8 mouse cellular contexts compared by ENCODE assay signal in genomic region chr4:148902919-148903727, GRCm38 (mm10).
DNase-seq lines count a peak whose midpoint lies in the region; ATAC-seq and TF ChIP-seq lines count a peak whose summit lies in the region.
"Had no signal": no experiment of that assay in that cellular context is flagged by ENCODE, and none has a peak within 500 bp of the region (broad histone marks: within the 10 kb centered on the region; RNA-seq: fewer than 3 reads in every experiment).

No protein-coding gene starts in this region.

- peak; percentile 90 for DNase-seq in B cell, adult 2 months
- DNase-seq in CH12.LX (ENCODE audit: extremely low read depth) = peak; percentile 65
- DNase-seq in lung, postnatal 0 days (ENCODE audit: low spot score) = peak; percentile 80
- DNase-seq in spleen, postnatal 10 days (ENCODE audit: low spot score in 2 of 2) = peak; percentile 28 to 76
- DNase-seq in right cerebral cortex, postnatal 14 days = no peak

- H3K4me3 ChIP-seq in CH12.LX (replicated peaks in 1 of 3; ENCODE audit: low read depth in 2 of 3, low read length in 2 of 3, poor library complexity in 1 of 3) = no peak overlapping the region
- no peak overlapping the region for H3K4me3 ChIP-seq in embryonic fibroblast, embryonic 13.5 days (ENCODE audit: insufficient read depth, low read length)
- no peak overlapping the region for H3K4me3 ChIP-seq in hindbrain, embryonic 15.5 days
- peak overlapping the region; percentile 66; the same call in 1 of the 2 replicates for H3K4me3 ChIP-seq in lung, postnatal 0 days (ENCODE audit: low read depth, low read length)

- TF ChIP-seq CTCF in CH12.LX (conservative IDR thresholded peaks at IDR 0.05 in 1 of 2, IDR thresholded peaks at IDR 0.05 in 1 of 2; ENCODE audit: low read depth in 2 of 2, low read length in 2 of 2) = peak; percentile 65 to 67
- TF ChIP-seq CTCF in embryonic fibroblast, embryonic 13.5 days (IDR thresholded peaks at IDR 0.05; ENCODE audit: borderline replicate concordance, insufficient read depth, low read length) = 0 out of 2 replicates have a peak, but pooled peaks have one; percentile 6
- peak; percentile 73 for TF ChIP-seq CTCF in lung, postnatal 0 days (IDR thresholded peaks at IDR 0.05)

- TF ChIP-seq EP300 in CH12.LX (IDR thresholded peaks at IDR 0.05; ENCODE audit: low read length) = no peak
- no peak for TF ChIP-seq EP300 in lung, postnatal 0 days (IDR thresholded peaks at IDR 0.05)

- no peak overlapping the region for H3K9ac ChIP-seq in CH12.LX (ENCODE audit: insufficient read depth, low read depth)
- no peak overlapping the region for H3K9ac ChIP-seq in hindbrain, embryonic 15.5 days
- H3K9ac ChIP-seq in lung, postnatal 0 days (replicated peaks; ENCODE audit: low read depth) = no peak overlapping the region
- H3K9ac ChIP-seq: limb, embryonic 15.5 days had no signal

- H3K36me3 ChIP-seq in CH12.LX (replicated peaks in 1 of 2; ENCODE audit: control insufficient read depth in 1 of 2, insufficient read depth in 1 of 2, low read length in 1 of 2) = no peaks in the 10 kb centered on the region
- H3K36me3 ChIP-seq in hindbrain, embryonic 15.5 days = no peaks in the 10 kb centered on the region
- no peaks in the 10 kb centered on the region for H3K36me3 ChIP-seq in lung, postnatal 0 days (ENCODE audit: insufficient read depth, low read length)
- H3K36me3 ChIP-seq: limb, embryonic 15.5 days had no signal

- no peak overlapping the region for H3K27ac ChIP-seq in CH12.LX (ENCODE audit: insufficient read depth, low read depth)
- H3K27ac ChIP-seq in embryonic fibroblast, embryonic 13.5 days (ENCODE audit: insufficient read depth, low read length) = no peak overlapping the region
- H3K27ac ChIP-seq in hindbrain, embryonic 15.5 days (replicated peaks) = no peak overlapping the region
- no peak overlapping the region for H3K27ac ChIP-seq in lung, postnatal 0 days (ENCODE audit: low read length)
- H3K27ac ChIP-seq: limb, embryonic 15.5 days had no signal

- in situ Hi-C loops in CH12.LX (cut with MboI; ENCODE audit: low pct_ligation_motif_present, low pct_unique_long_range_greater_than_20kb, low sequenced_read_pairs) = no loop called here

- ATAC-seq in hindbrain, embryonic 15.5 days (ENCODE audit: low FRiP score, low read depth) = no peak
- ATAC-seq in lung, postnatal 0 days = peak; percentile 48

- no peak for TF ChIP-seq POLR2A in CH12.LX (IDR thresholded peaks at IDR 0.05; ENCODE audit: low read depth, low read length)
- no peak for TF ChIP-seq POLR2A in embryonic fibroblast, embryonic 13.5 days (IDR thresholded peaks at IDR 0.05; ENCODE audit: low read depth, low read length)

- peak overlapping the region; percentile 25; the same call in 1 of the 2 replicates for H3K4me2 ChIP-seq in CH12.LX (ENCODE audit: insufficient read depth, low read depth, poor library complexity, severe bottlenecking)
- 0 out of 2 replicates have a peak overlapping the region, but pooled peaks have one; percentile 100 for H3K4me2 ChIP-seq in hindbrain, embryonic 15.5 days
- peak overlapping the region; percentile 88 for H3K4me2 ChIP-seq in lung, postnatal 0 days (replicated peaks; ENCODE audit: low read depth, low read length)
- H3K4me2 ChIP-seq: limb, embryonic 15.5 days had no signal

- dilution Hi-C loops in CH12.LX (cut with MboI; ENCODE audit: extremely low pct_ligation_motif_present, extremely low pct_unique_long_range_greater_than_20kb, low sequenced_read_pairs) = no loop called here

- H3K27me3 ChIP-seq in CH12.LX (replicated peaks) = peaks cover 89% of the 10 kb centered on the region
- H3K27me3 ChIP-seq in hindbrain, embryonic 15.5 days = peaks cover 60% of the 10 kb centered on the region
- H3K27me3 ChIP-seq in lung, postnatal 0 days (replicated peaks; ENCODE audit: insufficient read depth, low read length) = no peaks in the 10 kb centered on the region

- H3K79me2 ChIP-seq in CH12.LX (replicated peaks; ENCODE audit: control insufficient read depth, extremely low read depth, insufficient read depth, poor library complexity, severe bottlenecking) = no peaks in the 10 kb centered on the region

- H3K4me1 ChIP-seq in CH12.LX (ENCODE audit: control insufficient read depth in 1 of 2, insufficient read depth in 2 of 2) = peaks cover 6 to 16% of the 10 kb centered on the region in 2 experiments
- no peaks in the 10 kb centered on the region for H3K4me1 ChIP-seq in embryonic fibroblast, embryonic 13.5 days (ENCODE audit: control insufficient read depth, insufficient read depth, low read length)
- peaks cover 29% of the 10 kb centered on the region for H3K4me1 ChIP-seq in hindbrain, embryonic 15.5 days (replicated peaks)
- peaks cover 12% of the 10 kb centered on the region; the same call in 1 of the 2 replicates for H3K4me1 ChIP-seq in lung, postnatal 0 days (ENCODE audit: insufficient read depth, low read depth, low read length)

- TF ChIP-seq RAD21 in CH12.LX (IDR thresholded peaks at IDR 0.05; ENCODE audit: low read depth, low read length) = peak; percentile 46

- 28% methylated on average over 8 of the region's 8 CpGs for WGBS in hindbrain, embryonic 15.5 days
- 27% methylated on average over 8 of the region's 8 CpGs for whole genome bisulfite sequencing in lung, postnatal 0 days

- peaks cover 6% of the 10 kb centered on the region for H3K9me3 ChIP-seq in CH12.LX (replicated peaks; ENCODE audit: low read length)
- no peaks in the 10 kb centered on the region for H3K9me3 ChIP-seq in hindbrain, embryonic 15.5 days
- no peaks in the 10 kb centered on the region for H3K9me3 ChIP-seq in lung, postnatal 0 days (ENCODE audit: low read length)
- H3K9me3 ChIP-seq: limb, embryonic 15.5 days had no signal

TF ChIP-seq in CH12.LX, 34 proteins besides CTCF, POLR2A, EP300 and RAD21:
- TF ChIP-seq IRF4 (IDR thresholded peaks at IDR 0.05; ENCODE audit: low read depth, low read length) (no peak), SMC3 (IDR thresholded peaks at IDR 0.05; ENCODE audit: low read depth, low read length) (peak; percentile 59), BHLHE40 (IDR thresholded peaks at IDR 0.05; ENCODE audit: low read depth, low read length) (no peak), MXI1 (IDR thresholded peaks at IDR 0.05; ENCODE audit: low read depth, low read length) (no peak), KAT2A (IDR thresholded peaks at IDR 0.05; ENCODE audit: insufficient replicate concordance, low read length) (no peak)

Comparison
In these comparisons a context has a peak if more than half of its experiments do, and no peak if none do; other contexts are left out.
1. H3K4me2 ChIP-seq: peak in every context shown above with its lines; median percentile 100 in hindbrain, embryonic 15.5 days; 88 in lung, postnatal 0 days; 25 in CH12.LX.
2. CTCF ChIP-seq: peak in every context shown above with its lines; median percentile 73 in lung, postnatal 0 days; 66 in CH12.LX; 6 in embryonic fibroblast, embryonic 13.5 days.